Mouse (Mus musculus) C2C12 (cell line): ENCODE results near the gene Def6.

Experiments
- CEBPB ChIP-seq: IDR thresholded peaks from one replicate; pipeline ENCODE4 v1.6.1; 2011; ENCODE audit warnings: low read depth, mild to moderate bottlenecking, control low read depth, moderate library complexity
- CTCF ChIP-seq: IDR thresholded peaks from one replicate; pipeline ENCODE4 v1.5.1; 2011; ENCODE audit not compliant: control insufficient read depth, insufficient read depth, insufficient read length
- MAX ChIP-seq: IDR thresholded peaks from one replicate; pipeline ENCODE4 v1.6.1; 2011; ENCODE audit warnings: mild to moderate bottlenecking, control low read depth
- MYOD1 ChIP-seq: IDR thresholded peaks from one replicate; pipeline ENCODE4 v1.6.1; 2011; ENCODE audit warnings: low read depth; ENCODE audit not compliant: control insufficient read depth, insufficient read length
- MYOG ChIP-seq: IDR thresholded peaks from one replicate; pipeline ENCODE4 v1.6.1; 2011; ENCODE audit not compliant: control insufficient read depth, insufficient read length; ENCODE audit errors: extremely low read depth
- USF1 ChIP-seq: IDR thresholded peaks from one replicate; pipeline ENCODE4 v1.6.1; 2011; ENCODE audit warnings: low read depth, mild to moderate bottlenecking, control low read depth, moderate library complexity

DNA sequence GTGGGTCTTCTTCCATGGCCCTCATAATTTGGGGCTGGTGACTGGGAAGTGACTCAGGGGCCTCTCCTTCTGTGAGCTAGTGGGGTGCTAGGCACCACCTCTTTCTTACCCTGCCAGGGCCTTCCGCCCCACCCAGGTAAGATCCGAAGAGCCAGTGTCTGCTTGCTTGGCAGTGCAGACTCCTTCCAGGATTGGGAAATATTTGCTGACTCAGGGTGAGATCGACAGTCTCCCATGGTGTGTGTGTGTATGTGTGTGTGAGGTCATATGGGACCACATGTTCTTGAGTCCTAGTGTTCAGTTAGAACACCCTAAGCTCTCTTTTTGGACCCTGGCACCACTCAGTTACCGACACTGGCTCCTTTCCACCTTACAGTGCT, 29.0 kb downstream of the Def6 start:
- no peak for TF ChIP-seq CTCF
- TF ChIP-seq USF1, result no peak
- no peak for TF ChIP-seq MYOG
- TF ChIP-seq MYOD1, result no peak
- peak; percentile 33 for TF ChIP-seq MAX
- peak; percentile 38 for TF ChIP-seq CEBPB
